Mouse (Mus musculus): ENCODE measurements around the gene AC141477.1. TPM values are rescaled to one million over a fixed set of nuclear protein-coding genes. Genes with fewer than 3 reads are reported as not detected.

The AC141477.1 gene
- total RNA-seq (2014; fragmentation: Nextera tagmentation), result 4.1 TPM in 1 of 2 replicates, not detected in the other
- not detected in 2 replicates for total RNA-seq (2017)

DNA sequence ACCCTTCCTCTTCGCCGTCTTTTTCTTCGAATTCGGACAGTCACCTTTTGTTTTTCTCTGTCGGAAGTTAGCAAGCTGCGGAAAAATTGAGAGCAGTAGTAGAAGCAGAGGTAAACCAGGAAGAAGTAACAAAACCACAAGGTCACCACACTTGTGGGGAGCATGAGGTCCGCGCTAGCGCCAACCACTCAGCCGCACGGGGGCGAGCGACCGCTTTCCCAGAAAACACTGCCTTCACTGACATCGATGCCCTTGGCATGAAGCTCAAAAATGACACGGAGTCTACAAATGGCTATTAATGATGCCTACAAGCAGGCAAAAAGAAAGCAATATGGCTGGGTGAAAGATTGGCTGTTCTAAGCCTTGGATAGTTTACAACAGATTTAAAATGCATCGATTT is at the start of gene AC141477.1:
Gene AC141477.1, minus strand, starts transcription at position 164 of the 400 bp plus-strand sequence.
- no peak for ATAC-seq (replicated peaks; ENCODE audit: low FRiP score, low TSS enrichment, poor library complexity, severe bottlenecking)

DNA sequence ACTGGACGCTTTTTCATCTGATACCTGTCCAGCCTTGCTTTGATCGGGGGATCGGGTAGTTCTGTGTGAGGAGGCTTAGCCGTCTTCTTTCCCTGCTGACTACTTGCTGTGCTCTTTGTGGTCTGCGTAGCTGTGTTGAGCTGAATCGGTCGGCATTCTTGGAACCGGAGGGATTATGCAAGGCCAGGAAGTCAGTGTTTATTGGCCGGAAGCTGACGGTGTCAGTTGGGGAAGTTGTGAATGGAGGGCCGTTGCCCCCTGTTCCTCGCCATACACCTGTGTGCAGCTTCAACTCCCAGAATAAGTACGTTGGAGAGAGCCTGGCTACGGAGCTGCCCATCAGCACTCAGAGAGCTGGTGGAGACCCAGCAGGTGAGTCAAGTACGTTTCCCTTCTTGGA is 49.0 kb upstream of the AC141477.1 start:
- no peak for ATAC-seq (replicated peaks; ENCODE audit: low FRiP score, low TSS enrichment, poor library complexity, severe bottlenecking)

DNA sequence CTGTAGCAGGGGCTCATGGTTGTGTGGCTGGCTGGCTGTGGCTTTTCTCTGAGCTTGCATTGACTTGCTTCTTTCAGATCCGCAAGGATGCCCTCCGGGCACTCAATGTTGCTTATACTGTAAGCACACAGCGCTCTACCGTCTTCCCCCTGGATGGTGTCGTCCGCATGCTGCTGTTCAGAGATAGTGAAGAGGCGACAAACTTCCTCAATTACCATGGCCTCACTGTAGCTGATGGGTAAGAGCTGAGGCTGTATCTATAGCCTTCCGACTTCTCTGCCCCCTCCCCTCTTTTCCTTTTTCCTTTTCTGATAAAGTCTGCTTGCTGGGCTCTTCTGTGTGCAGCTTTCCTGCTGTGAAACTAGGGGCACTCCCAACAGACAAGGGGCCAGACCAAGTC is 48.0 kb upstream of the AC141477.1 start:
- ATAC-seq (replicated peaks; ENCODE audit: low FRiP score, low TSS enrichment, poor library complexity, severe bottlenecking), result peak; percentile 62

DNA sequence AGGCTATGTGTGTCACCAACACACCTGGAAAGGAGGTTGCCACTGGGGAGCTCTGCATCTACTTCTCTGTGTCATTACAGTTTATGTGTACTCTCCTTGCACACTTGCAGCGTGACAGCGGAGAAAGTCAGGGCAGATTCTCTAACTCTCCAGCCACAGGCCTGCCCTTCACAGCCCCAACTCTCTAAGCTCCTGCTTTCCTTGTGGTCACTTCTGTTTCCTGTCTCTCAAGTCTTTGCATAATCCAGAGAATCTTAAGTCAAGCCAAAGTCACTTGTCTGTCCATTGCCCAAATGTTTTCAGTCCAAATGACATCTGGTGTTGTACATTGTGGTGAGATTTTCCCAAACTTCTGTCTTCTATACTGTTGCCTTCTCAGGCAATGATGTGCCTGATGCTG is 46.1 kb upstream of the AC141477.1 start:
- no peak for ATAC-seq (replicated peaks; ENCODE audit: low FRiP score, low TSS enrichment, poor library complexity, severe bottlenecking)

DNA sequence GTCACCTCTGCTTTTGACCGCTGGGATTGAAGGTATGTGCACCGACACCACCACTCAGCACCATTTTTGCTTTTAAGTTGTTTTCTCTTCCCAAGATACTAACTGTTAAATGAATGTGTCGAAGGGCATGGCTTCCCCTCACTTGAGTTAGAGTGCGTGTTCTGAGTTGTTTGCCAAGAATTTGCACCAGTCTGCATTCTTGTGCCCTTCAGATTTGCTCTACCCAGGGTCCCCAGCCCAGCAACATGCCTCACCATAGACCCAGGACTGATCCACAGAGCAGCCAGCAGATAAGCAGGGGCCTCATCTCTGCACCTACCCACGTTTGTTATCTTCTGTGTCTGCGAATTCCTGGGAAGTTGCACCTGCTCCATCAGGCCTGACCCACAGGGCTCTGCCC is 41.2 kb upstream of the AC141477.1 start:
- no peak for ATAC-seq (replicated peaks; ENCODE audit: low FRiP score, low TSS enrichment, poor library complexity, severe bottlenecking)

DNA sequence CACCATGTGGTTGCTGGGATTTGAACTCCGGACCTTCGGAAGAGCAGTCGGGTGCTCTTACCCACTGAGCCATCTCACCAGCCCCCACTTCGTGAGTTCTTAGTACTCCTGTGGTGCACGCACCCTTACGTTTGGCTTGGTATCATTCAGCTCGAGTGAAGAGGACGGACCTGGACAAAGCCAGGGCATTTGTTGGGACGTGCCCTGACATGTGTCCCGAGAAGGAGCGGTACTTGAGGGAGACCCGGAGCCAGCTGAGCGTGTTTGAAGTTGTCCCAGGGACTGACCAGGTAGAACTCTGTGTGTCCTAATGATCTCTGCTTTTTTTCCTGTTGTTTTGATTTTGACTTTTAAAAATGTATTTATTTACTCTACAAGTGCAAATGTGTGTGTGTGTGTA is 40.6 kb upstream of the AC141477.1 start:
- no peak for ATAC-seq (replicated peaks; ENCODE audit: low FRiP score, low TSS enrichment, poor library complexity, severe bottlenecking)

DNA sequence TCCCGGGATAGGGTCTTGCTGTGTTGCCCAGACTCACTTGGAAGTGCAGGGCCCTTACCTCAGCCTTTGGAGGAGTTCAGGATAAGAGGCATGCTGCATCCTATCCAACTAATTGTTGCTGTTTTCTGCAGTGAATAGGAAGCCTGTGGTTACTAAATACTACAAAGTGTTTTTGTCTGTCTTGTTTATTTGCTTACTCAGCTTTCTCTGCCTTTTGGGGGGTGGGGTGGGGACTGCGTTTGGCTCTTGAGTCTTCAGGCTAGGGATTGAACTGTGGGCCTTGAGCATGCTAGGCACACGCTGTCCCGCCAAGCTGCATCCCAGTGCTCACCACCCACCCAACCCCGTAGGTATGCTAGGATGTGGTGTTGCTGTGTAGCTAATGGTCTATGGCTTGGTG is 33.5 kb upstream of the AC141477.1 start:
- ATAC-seq (replicated peaks; ENCODE audit: low FRiP score, low TSS enrichment, poor library complexity, severe bottlenecking), result no peak

DNA sequence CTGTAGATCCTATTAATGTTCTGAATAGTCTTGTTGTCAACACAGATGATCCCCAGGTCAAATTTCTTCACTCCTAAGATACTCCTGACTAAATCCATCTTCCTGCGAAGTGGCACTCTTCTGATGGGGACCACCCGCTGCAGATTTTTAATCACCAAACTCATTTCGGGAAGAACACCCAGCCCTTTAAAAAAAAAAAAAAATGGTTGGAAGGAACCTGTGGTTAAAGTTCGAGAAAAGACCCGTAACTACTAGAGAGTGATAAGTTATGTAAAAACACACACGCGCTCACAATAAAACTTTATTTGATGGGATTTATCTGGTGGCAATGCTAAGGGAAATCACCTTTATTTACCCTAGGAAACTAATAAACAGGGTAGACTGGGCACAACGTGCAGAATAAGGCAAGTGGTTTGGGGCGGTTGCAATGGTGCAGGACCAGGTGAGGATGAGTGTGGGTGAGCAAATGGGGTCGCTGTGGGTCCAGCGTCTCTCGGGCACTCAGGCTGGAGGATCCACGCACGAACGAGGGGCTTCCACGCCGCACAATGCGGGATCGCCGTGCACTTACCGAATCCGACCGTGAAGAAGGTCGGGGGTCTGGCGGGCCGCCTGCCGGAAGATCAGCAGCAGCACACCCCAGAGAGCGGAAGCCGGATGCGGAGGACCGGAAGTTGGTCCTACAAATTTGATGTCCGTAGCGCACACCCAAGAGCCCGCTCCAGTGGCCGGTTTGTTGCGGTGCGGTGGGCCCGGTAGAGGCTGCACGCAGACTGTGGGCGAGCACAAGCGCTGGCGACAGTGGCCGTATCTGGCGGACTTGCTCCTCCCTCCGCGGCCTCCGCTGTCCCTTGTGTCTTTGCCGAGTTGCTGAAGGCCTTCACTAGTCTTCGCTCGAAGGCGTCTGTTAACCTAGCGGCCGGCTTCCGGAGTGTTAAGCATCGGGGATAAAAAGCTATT is 28.2 kb upstream of the AC141477.1 start, which contains the start of the genes Mcm3ap and Ybey:
Gene Mcm3ap, plus strand, starts transcription at position 725 of the 960 bp plus-strand sequence.
Gene Ybey, minus strand, starts transcription at position 912 of the 960 bp plus-strand sequence.
- peak; percentile 96 for ATAC-seq (replicated peaks; ENCODE audit: low FRiP score, low TSS enrichment, poor library complexity, severe bottlenecking)

DNA sequence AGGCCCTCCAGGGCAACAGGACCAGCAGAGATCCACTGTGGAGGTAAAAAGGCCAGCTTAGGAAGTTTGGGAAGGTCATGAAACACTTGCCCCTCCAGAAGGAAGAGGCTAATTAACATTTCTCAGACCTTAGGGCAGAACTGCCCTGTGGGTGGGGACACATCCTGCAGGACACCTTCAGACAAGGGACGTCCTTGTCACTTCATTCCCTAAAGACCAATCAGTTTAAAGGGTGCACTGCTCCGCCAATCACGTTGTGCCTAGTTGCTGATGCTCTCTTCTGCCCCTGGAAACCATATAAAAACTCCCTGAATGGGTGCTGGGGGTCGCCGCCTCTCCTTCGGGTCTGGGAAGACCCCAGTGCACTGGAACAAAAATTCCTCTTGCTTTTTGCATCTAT is 22.5 kb upstream of the AC141477.1 start:
- ATAC-seq (replicated peaks; ENCODE audit: low FRiP score, low TSS enrichment, poor library complexity, severe bottlenecking), result no peak

DNA sequence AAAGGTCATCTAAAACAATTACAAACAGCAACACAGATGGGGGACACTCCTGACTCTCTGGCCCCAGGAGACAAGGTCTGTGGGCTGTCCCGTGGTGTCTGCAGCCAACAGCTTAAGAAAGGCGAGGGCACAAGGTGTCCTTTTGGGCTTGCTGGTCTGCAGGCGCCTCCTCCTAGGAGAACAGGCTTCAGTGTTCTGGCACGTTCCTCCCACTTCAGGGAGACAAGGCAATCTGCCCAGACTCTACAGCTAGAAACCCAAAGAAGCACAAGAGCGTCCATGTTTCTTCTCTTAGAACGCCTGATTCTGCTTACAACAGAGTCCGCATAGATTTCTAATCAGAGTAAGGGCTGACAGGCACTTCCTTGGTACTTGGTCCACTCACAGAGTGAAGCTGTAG is 22.1 kb upstream of the AC141477.1 start:
- ATAC-seq (replicated peaks; ENCODE audit: low FRiP score, low TSS enrichment, poor library complexity, severe bottlenecking), result no peak

DNA sequence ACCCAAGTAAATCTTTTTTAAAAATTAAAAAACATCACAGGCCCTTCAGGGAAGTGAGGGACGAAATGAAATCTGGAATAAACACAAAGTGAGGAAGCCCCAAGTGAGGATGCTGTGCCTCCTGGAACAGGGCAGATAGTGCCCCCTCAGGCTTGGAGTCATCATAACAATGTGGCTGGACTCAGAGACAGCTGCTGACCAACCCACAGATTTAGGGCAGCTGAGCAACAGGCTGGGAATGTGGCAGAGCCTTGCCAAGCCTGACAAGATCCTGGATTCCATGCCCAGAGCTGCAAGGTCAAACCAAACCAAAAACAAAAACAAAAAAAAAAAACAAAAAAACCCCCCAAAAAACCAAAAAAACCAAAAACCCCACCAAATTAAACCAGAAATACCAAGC is 21.0 kb upstream of the AC141477.1 start:
- ATAC-seq (replicated peaks; ENCODE audit: low FRiP score, low TSS enrichment, poor library complexity, severe bottlenecking), result no peak

DNA sequence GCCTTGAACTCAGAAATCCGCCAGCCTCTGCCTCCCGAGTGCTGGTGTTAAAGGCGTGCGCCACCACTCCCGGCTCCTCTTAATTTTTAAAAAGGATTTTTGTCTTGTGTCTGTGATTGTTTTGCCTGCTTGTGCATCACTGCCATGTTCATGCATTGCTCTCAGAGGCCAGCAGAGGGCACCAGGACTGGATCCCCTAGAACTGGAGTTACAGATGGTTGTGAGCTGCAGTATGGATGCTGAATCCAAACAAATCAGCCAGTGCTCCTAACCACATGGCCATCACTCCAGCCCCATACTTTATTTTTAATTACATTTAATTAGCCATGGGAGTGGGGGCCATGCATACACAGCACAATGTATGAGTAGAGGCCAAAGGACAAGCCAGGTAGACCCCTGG is 15.0 kb upstream of the AC141477.1 start:
- peak; percentile 73 for ATAC-seq (replicated peaks; ENCODE audit: low FRiP score, low TSS enrichment, poor library complexity, severe bottlenecking)

DNA sequence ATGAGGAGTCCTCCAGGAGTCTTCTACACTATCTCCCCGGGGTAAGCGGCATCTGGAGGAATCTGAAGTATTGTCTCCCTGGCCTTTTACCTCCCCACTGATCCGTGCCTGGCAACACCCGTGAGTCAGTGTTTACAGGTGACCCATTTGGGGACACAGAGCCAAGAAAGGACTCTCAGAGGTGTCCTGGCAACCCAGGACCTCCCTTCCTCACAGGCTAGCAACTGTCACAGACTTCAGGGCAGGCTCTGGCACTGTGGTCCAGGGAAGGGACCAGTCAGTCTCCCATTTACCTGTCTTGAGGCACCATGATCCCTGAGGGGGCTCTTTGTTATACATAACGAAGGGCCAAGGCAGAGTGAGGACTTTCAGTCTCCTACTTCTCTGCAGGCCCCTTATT is 8.6 kb upstream of the AC141477.1 start, which contains the start of gene 2610028H24Rik:
Gene 2610028H24Rik, plus strand, starts transcription at position 231 of the 400 bp plus-strand sequence.
- ATAC-seq (replicated peaks; ENCODE audit: low FRiP score, low TSS enrichment, poor library complexity, severe bottlenecking), result no peak

DNA sequence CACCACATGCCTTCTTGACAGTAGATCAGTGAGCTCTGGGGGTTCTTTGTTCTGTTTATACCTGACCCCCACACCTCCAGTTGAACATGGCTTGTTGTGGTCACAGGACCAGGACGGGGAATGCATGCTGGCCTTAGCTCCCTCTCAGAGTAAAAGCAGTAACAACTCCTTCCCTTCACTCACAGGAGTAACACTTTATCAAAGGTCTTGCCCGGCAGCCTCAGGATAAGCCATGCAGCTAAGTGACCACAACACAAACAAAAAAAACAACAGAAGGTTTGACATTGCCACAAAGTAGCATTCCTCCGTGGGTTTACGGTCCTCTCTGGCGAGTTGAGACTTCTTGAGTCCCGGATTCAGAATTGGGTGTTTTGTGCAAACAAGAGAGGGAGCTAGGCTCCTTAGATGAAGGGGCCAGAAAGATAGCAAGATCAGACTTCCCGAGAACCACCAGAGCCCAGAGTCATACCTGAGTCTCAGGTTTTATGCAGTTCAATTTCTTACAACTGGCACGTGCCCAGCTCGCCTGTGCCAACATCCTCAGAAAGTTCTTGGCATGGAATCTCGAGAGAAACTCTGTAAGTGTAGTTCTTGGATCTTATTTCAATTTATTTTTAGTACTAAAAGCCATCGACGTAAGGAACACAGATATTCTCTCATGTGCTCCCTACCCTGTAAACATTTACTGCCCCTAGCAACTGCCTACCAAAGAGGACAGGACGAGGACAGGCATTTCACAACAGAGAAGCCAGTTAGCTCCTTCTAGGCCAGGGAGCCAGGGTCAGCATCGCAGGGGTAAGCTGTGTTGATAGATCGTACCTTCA is 7.4 kb upstream of the AC141477.1 start:
- no peak for ATAC-seq (replicated peaks; ENCODE audit: low FRiP score, low TSS enrichment, poor library complexity, severe bottlenecking)

DNA sequence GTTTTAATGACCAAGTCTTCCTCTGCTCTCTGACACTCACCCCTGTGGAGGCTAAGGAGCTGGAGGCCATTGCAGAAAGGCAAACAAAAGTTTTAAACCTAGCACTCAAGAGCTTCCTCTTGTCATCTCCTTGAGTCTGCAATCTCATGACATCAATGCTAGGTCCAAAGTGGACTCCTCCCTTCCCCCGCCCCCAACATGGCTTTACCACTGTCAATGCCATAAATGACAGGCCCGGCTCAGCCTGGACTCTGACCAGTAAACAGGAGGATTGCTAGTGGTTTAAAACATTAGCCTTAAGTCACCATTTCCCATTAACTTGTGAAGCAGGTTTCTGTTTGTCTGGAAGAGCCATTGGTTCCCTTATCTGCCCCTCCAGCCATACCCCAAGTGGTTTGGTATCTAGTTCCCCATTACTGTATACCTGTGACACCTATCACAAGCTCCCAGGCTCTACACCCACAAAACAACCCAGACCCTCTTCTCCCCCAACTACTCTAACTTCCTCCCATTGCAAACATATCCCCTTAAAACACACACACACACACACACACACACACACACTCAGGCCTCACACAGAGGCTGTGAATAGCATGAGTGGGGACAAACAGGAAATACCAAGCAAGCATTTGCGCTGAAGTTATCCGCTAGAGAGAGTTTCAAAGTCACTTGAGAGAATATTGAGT is 5.9 kb upstream of the AC141477.1 start:
- no peak for ATAC-seq (replicated peaks; ENCODE audit: low FRiP score, low TSS enrichment, poor library complexity, severe bottlenecking)

DNA sequence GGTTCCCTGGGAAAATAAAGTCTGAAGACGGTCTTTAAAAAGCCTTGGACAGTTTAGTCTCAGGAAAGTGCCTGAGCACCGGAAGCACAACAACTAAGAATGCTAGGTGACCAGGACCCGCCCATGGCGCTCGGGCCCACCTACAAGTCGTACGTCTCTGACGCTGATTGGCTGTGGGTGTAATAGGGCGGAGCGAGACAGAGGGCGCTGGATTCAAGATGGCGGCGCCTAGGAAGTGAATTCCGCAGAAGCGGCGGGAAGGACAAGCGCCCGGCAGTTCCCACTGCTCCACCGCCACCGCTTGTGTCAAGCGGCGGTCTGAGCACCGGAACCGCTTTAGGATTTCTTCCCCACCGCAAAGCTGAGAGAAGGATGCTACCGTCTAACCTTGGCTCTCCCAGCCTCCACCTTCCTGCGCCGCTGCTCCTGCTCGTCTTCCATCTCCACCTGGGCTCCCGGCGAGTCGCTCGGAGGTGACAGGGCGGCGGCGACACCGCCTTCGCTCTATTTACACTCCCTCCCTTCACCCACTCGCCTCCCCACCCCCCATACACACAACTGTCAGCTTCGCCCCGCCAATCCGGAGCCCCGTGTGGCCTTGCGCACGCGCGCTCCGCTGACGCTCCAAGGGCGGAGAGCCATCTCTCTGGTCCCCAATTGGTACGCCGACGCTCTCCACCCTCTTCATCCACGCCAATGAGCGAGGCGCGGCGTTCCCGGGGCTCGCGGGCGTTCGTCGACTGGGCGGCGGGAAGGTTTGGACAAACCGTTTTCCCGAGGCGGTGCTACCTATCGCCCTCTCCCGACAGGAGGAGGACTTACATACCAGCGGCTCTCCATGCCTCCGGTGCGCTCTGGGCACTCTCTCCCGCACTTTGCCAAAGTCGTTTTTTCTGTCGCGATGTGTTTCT is 2.2 kb upstream of the AC141477.1 start, which contains the start of gene Pcnt:
Gene Pcnt, minus strand, starts transcription at position 609 of the 911 bp plus-strand sequence.
- peak; percentile 93 for ATAC-seq (replicated peaks; ENCODE audit: low FRiP score, low TSS enrichment, poor library complexity, severe bottlenecking)

DNA sequence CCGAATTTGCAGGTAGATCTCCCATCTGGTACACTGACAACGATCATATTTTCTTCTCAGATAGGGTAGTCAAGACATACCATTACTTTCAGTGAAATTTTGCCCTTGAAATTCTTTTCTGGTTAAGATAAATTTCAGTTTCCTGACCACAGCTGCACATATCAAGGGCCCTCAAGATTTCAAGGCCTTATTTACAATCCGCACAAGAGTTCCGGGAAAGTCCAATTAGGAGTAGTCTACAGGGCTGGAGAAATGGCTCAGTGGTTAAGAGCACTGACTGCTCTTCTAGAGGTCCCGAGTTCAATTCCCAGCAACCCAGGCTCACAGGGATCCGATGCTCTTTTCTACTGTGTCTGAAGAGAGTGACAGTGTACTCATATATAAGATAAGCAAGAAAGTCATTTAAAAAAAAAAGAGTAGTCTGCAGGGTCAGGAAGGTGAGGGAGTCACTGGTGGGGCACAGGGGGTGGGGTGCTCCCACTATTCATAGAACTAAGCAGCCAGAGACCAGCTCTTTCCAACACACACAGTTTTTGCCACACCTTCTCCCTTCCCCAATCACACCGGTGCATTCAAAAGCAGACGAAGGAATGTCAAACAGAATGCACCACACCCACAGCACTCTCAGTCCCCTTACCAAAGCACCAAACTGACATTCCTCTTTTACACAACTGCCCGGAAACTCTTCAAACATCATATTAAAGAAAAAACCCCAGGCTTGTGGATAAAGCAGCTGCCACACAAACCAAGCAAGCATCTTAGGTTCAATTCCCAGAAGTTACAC is 945 bp downstream of the AC141477.1 start:
- ATAC-seq (replicated peaks; ENCODE audit: low FRiP score, low TSS enrichment, poor library complexity, severe bottlenecking), result no peak

DNA sequence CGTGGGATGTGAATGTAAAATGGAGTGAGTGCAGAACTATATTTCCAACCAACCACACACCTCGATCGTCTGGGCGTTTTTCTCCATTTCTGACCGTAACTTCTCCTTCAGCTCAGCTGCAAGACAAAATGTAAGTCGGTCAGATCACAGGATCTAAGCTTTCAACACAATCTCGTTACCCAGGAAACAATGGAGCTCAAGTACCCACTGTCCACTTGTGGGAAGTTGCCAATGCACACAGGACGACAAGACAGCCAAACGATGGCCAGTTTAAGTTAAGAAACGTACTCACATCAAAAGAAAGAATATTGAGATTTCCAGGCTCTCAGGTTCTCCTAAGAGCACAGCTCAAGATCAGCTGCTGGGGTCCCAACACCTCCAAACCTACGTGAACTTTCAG is 6.3 kb downstream of the AC141477.1 start:
- ATAC-seq (replicated peaks; ENCODE audit: low FRiP score, low TSS enrichment, poor library complexity, severe bottlenecking), result no peak

All from megakaryocyte-erythroid progenitor cell, adult 5-6 weeks (primary cell).